Mouse (Mus musculus) CH12.LX (cell line): ENCODE data around the gene Gmppa. TPM values are rescaled to one million over a fixed set of nuclear protein-coding genes. Genes with fewer than 3 reads are reported as not detected.

Source experiments
- DNase-seq: peaks from one replicate; pipeline ENCODE4 v3.0.0-alpha.2; 2013; ENCODE audit errors: extremely low read depth
- H3K27ac ChIP-seq: 2 replicates; pipeline ENCODE4 v1.5.1; 2012; ENCODE audit warnings: low read depth, mild to moderate bottlenecking, control low read depth, moderate library complexity; ENCODE audit not compliant: insufficient read depth
- H3K27me3 ChIP-seq: replicated peaks from 2 replicates; pipeline ENCODE3; 2012; ENCODE audit warnings: inconsistent platforms
- H3K36me3 ChIP-seq, 2 experiments: replicated peaks in 1 of 2; 2 replicates each; pipeline versions ENCODE3 to v1.6.1; 2012; ENCODE audit warnings: inconsistent platforms in 1 of 2, low read length in 1 of 2, mild to moderate bottlenecking in 1 of 2, mixed read lengths in 1 of 2, moderate library complexity in 1 of 2; ENCODE audit not compliant: control insufficient read depth in 1 of 2, insufficient read depth in 1 of 2
- H3K4me1 ChIP-seq, 2 experiments: 2 replicates each; pipeline ENCODE4 v1.6.1; 2012; ENCODE audit warnings: inconsistent platforms in 1 of 2, moderate library complexity in 1 of 2; ENCODE audit not compliant: insufficient read depth in 2 of 2, control insufficient read depth in 1 of 2
- H3K4me2 ChIP-seq: 2 replicates; pipeline ENCODE4 v1.6.1; 2012; ENCODE audit warnings: low read depth, mild to moderate bottlenecking, control low read depth; ENCODE audit not compliant: poor library complexity, insufficient read depth, severe bottlenecking
- H3K4me3 ChIP-seq, 3 experiments: fragments of 150-350 bp in 1 of 3; sonication (generic) in 1 of 3; replicated peaks in 1 of 3; 2 replicates each; pipeline versions ENCODE3 to v1.5.1; 2011 to 2012; ENCODE audit warnings: low read depth in 2 of 3, low read length in 2 of 3, mild to moderate bottlenecking in 2 of 3, moderate library complexity in 2 of 3, control low read depth in 1 of 3, improper control_type of control experiment in 1 of 3, inconsistent platforms in 1 of 3, mixed read lengths in 1 of 3; ENCODE audit not compliant: poor library complexity in 1 of 3
- H3K79me2 ChIP-seq: replicated peaks from 2 replicates; pipeline ENCODE4 v1.6.1; 2012; ENCODE audit warnings: mild to moderate bottlenecking, moderate library complexity; ENCODE audit not compliant: control insufficient read depth, poor library complexity, insufficient read depth, severe bottlenecking; ENCODE audit errors: extremely low read depth
- H3K9ac ChIP-seq: 2 replicates; pipeline ENCODE4 v1.6.1; 2012; ENCODE audit warnings: low read depth, mild to moderate bottlenecking, control low read depth, moderate library complexity; ENCODE audit not compliant: insufficient read depth
- H3K9me3 ChIP-seq: replicated peaks from 2 replicates; pipeline ENCODE3; 2012; ENCODE audit warnings: low read length, inconsistent platforms, mixed read lengths
- CTCF ChIP-seq, 2 experiments: IDR thresholded peaks in 1 of 2; conservative IDR thresholded peaks in 1 of 2; 2 replicates each; pipeline ENCODE4 v1.5.1; 2011 to 2012; ENCODE audit warnings: low read depth in 2 of 2, low read length in 2 of 2, improper control_type of control experiment in 1 of 2, inconsistent platforms in 1 of 2, mild to moderate bottlenecking in 1 of 2, moderate library complexity in 1 of 2
- MAZ ChIP-seq: IDR thresholded peaks from 2 replicates; pipeline ENCODE4 v1.6.1; 2012; ENCODE audit warnings: low read depth, mild to moderate bottlenecking, inconsistent platforms, low read length, improper control_type of control experiment, moderate library complexity
- MEF2A ChIP-seq: IDR thresholded peaks from 2 replicates; pipeline ENCODE4 v1.6.1; 2014; ENCODE audit warnings: low read depth, mild to moderate bottlenecking, inconsistent platforms, low read length, improper control_type of control experiment, borderline replicate concordance
- USF2 ChIP-seq: conservative IDR thresholded peaks from 2 replicates; pipeline ENCODE4 v1.6.1; 2011; ENCODE audit warnings: low read depth, low read length, improper control_type of control experiment
- dilution Hi-C: fragments of 300-500 bp; cut with MboI; formaldehyde crosslinking; loops from 2 replicates; pipeline ENCODE4 v1.14.3; 2020; ENCODE audit warnings: low sequenced_read_pairs; ENCODE audit not compliant: extremely low pct_unique_long_range_greater_than_20kb, extremely low pct_ligation_motif_present
- in situ Hi-C: fragments of 300-500 bp; cut with MboI; formaldehyde crosslinking; loops from 3 replicates; pipeline ENCODE4 v1.14.3; 2019; ENCODE audit warnings: low sequenced_read_pairs, low pct_ligation_motif_present, low pct_unique_long_range_greater_than_20kb, mixed read lengths
- polyA plus RNA-seq: library from polyadenylated mRNA; unstranded; fragments of >175 nt; gene quantifications from 2 replicates; pipeline ENCODE4 v1.2.1, GENCODE M21; 2012; ENCODE audit warnings: low read depth; ENCODE audit not compliant: insufficient read length
- total RNA-seq, 2 experiments: library from RNA; depleted of rRNA; stranded (reverse); fragments of 300-350 nt in 1 of 2; fragments of >200 nt in 1 of 2; gene quantifications; 2 replicates each; pipeline ENCODE4 v1.2.3; 2012 to 2014

The Gmppa gene
- total and polyA plus RNA-seq, 3 experiments: 102 to 153 (median 126) TPM

DNA sequence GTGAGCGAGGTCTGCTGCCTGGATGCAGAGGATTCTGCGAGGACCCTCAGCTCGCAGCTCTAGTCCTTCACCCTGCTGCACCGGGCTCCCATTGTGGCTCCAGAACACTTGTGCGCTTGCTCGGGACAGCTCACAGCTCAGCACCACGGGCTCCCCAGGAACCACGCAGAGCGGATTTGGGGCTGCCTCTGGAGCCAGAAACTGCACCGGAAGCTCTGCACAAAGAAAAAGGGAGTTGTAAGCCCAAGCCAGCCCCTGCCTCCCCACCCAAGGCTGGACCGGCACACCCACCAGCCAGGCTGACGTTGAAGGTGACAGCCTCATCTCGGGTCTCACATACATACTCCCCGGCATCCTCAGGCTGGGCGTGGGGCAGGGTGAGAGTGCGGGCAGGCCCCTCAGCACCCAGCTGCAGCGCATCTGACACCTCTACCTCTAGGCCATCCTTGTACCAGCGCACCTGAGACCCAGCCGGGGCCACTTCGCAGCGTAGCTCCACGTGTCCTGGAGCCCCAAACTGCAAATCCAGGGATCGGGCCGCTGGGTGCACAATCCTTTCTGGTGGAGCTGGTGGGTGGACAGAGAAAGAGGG, 56.9 kb downstream of the Gmppa start:
- no peaks in the 10 kb centered on the region for H3K79me2 ChIP-seq
- H3K4me1 ChIP-seq: peaks cover 8 to 13% of the 10 kb centered on the region in 2 experiments; a peak in 3 of 4 replicates
- H3K4me2 ChIP-seq: no peak overlapping the region
- no peak overlapping the region for H3K9ac ChIP-seq
- TF ChIP-seq USF2 (no peak), CTCF (conservative IDR thresholded peaks at IDR 0.05 in 1 of 2, IDR thresholded peaks at IDR 0.05 in 1 of 2; ENCODE audit: low read depth in 2 of 2, low read length in 2 of 2) (no peak), MEF2A (no peak), MAZ (no peak)
- no peak overlapping the region for H3K4me3 ChIP-seq
- no peak overlapping the region for H3K27ac ChIP-seq
- dilution Hi-C loops: no loop called here
- no peaks in the 10 kb centered on the region for H3K36me3 ChIP-seq
- no peak for DNase-seq
- no peaks in the 10 kb centered on the region for H3K9me3 ChIP-seq
- peaks cover 62% of the 10 kb centered on the region for H3K27me3 ChIP-seq
- in situ Hi-C loops: no loop called here

Other genes with a start within 250 kb of the Gmppa start
- gene Ankzf1, start 243.8 kb upstream of the Gmppa start, total RNA-seq (2012; rRNA removed): 13.2 and 19.6 TPM in 2 replicates
- 20.4 and 21.1 TPM in 2 replicates for gene Ankzf1, start 243.8 kb upstream of the Gmppa start, total RNA-seq (2014; rRNA removed)
- 13.3 TPM in 2 replicates for gene Ankzf1, start 243.8 kb upstream of the Gmppa start, polyA plus RNA-seq
- 9.2 and 15.6 TPM in 2 replicates for gene Atg9a, start 243.7 kb upstream of the Gmppa start, total RNA-seq (2012; rRNA removed)
- 4.4 and 6.1 TPM in 2 replicates for gene Atg9a, start 243.7 kb upstream of the Gmppa start, total RNA-seq (2014; rRNA removed)
- 10.1 and 12.9 TPM in 2 replicates for gene Atg9a, start 243.7 kb upstream of the Gmppa start, polyA plus RNA-seq
- gene Glb1l, start 225.1 kb upstream of the Gmppa start, total RNA-seq (2012; rRNA removed): 3.6 and 4.6 TPM in 2 replicates
- gene Glb1l, start 225.1 kb upstream of the Gmppa start, total RNA-seq (2014; rRNA removed): 2.4 and 5.0 TPM in 2 replicates
- 10.0 and 10.8 TPM in 2 replicates for gene Glb1l, start 225.1 kb upstream of the Gmppa start, polyA plus RNA-seq
- 48.6 and 64.1 TPM in 2 replicates for gene Stk16, start 225.1 kb upstream of the Gmppa start, total RNA-seq (2012; rRNA removed)
- gene Stk16, start 225.1 kb upstream of the Gmppa start, total RNA-seq (2014; rRNA removed): 58.2 and 60.6 TPM in 2 replicates
- 61.4 and 67.3 TPM in 2 replicates for gene Stk16, start 225.1 kb upstream of the Gmppa start, polyA plus RNA-seq
- 180 and 259 TPM in 2 replicates for gene Tuba4a, start 216.1 kb upstream of the Gmppa start, total RNA-seq (2012; rRNA removed)
- gene Tuba4a, start 216.1 kb upstream of the Gmppa start, total RNA-seq (2014; rRNA removed): 168 and 192 TPM in 2 replicates
- gene Tuba4a, start 216.1 kb upstream of the Gmppa start, polyA plus RNA-seq: 259 and 294 TPM in 2 replicates
- gene A630095N17Rik, start 203.8 kb upstream of the Gmppa start, total RNA-seq (2012; rRNA removed): 0.30 TPM in 1 of 2 replicates, not detected in the other
- gene A630095N17Rik, start 203.8 kb upstream of the Gmppa start, total RNA-seq (2014; rRNA removed): 0.74 and 1.4 TPM in 2 replicates
- 0.74 and 0.78 TPM in 2 replicates for gene A630095N17Rik, start 203.8 kb upstream of the Gmppa start, polyA plus RNA-seq
- gene Dnajb2, start 199.5 kb upstream of the Gmppa start, total RNA-seq (2012; rRNA removed): 13.8 and 14.7 TPM in 2 replicates
- gene Dnajb2, start 199.5 kb upstream of the Gmppa start, total RNA-seq (2014; rRNA removed): 4.6 and 6.8 TPM in 2 replicates
- gene Dnajb2, start 199.5 kb upstream of the Gmppa start, polyA plus RNA-seq: 15.2 and 15.3 TPM in 2 replicates
- gene Ptprn, start 171.4 kb upstream of the Gmppa start, total RNA-seq (2012; rRNA removed): 0.04 TPM in 1 of 2 replicates, not detected in the other
- not detected in 2 replicates for gene Ptprn, start 171.4 kb upstream of the Gmppa start, total RNA-seq (2014; rRNA removed)
- gene Ptprn, start 171.4 kb upstream of the Gmppa start, polyA plus RNA-seq: 0.16 TPM in 1 of 2 replicates, not detected in the other
- gene Resp18, start 157.5 kb upstream of the Gmppa start, total RNA-seq (2012; rRNA removed): not detected in 2 replicates
- not detected in 2 replicates for gene Resp18, start 157.5 kb upstream of the Gmppa start, total RNA-seq (2014; rRNA removed)
- not detected in 2 replicates for gene Resp18, start 157.5 kb upstream of the Gmppa start, polyA plus RNA-seq
- 67.3 and 73.8 TPM in 2 replicates for gene Dnpep, start 117.9 kb upstream of the Gmppa start, total RNA-seq (2012; rRNA removed)
- 48.4 and 50.4 TPM in 2 replicates for gene Dnpep, start 117.9 kb upstream of the Gmppa start, total RNA-seq (2014; rRNA removed)
- 35.0 and 39.8 TPM in 2 replicates for gene Dnpep, start 117.9 kb upstream of the Gmppa start, polyA plus RNA-seq
- 9.1 and 9.3 TPM in 2 replicates for gene Des, start 75.6 kb upstream of the Gmppa start, total RNA-seq (2012; rRNA removed)
- 10.0 and 11.7 TPM in 2 replicates for gene Des, start 75.6 kb upstream of the Gmppa start, total RNA-seq (2014; rRNA removed)
- 18.9 and 20.9 TPM in 2 replicates for gene Des, start 75.6 kb upstream of the Gmppa start, polyA plus RNA-seq
- 14.2 and 18.8 TPM in 2 replicates for gene Speg, start 60.6 kb upstream of the Gmppa start, total RNA-seq (2012; rRNA removed)
- 13.0 and 13.1 TPM in 2 replicates for gene Speg, start 60.6 kb upstream of the Gmppa start, total RNA-seq (2014; rRNA removed)
- gene Speg, start 60.6 kb upstream of the Gmppa start, polyA plus RNA-seq: 30.7 and 31.7 TPM in 2 replicates
- gene Asic4, start 14.5 kb downstream of the Gmppa start, total RNA-seq (2012; rRNA removed): not detected in 2 replicates
- gene Asic4, start 14.5 kb downstream of the Gmppa start, total RNA-seq (2014; rRNA removed): not detected in 2 replicates
- not detected in 2 replicates for gene Asic4, start 14.5 kb downstream of the Gmppa start, polyA plus RNA-seq
- 30.4 and 32.6 TPM in 2 replicates for gene Chpf, start 43.4 kb downstream of the Gmppa start, total RNA-seq (2012; rRNA removed)
- 14.6 and 14.8 TPM in 2 replicates for gene Chpf, start 43.4 kb downstream of the Gmppa start, total RNA-seq (2014; rRNA removed)
- gene Chpf, start 43.4 kb downstream of the Gmppa start, polyA plus RNA-seq: 17.5 and 20.6 TPM in 2 replicates
- gene Tmem198, start 43.6 kb downstream of the Gmppa start, total RNA-seq (2012; rRNA removed): 1.1 and 1.4 TPM in 2 replicates
- 0.51 and 0.81 TPM in 2 replicates for gene Tmem198, start 43.6 kb downstream of the Gmppa start, total RNA-seq (2014; rRNA removed)
- gene Tmem198, start 43.6 kb downstream of the Gmppa start, polyA plus RNA-seq: 0.80 and 0.90 TPM in 2 replicates
- gene Obsl1, start 70.5 kb downstream of the Gmppa start, total RNA-seq (2012; rRNA removed): 0.29 and 0.47 TPM in 2 replicates
- not detected in 2 replicates for gene Obsl1, start 70.5 kb downstream of the Gmppa start, total RNA-seq (2014; rRNA removed)
- gene Obsl1, start 70.5 kb downstream of the Gmppa start, polyA plus RNA-seq: 0.84 and 1.2 TPM in 2 replicates
- gene Inha, start 71.1 kb downstream of the Gmppa start, total RNA-seq (2012; rRNA removed): not detected in 2 replicates
- gene Inha, start 71.1 kb downstream of the Gmppa start, total RNA-seq (2014; rRNA removed): not detected in 2 replicates
- not detected in 2 replicates for gene Inha, start 71.1 kb downstream of the Gmppa start, polyA plus RNA-seq
- 16.9 and 17.3 TPM in 2 replicates for gene Stk11ip, start 85.6 kb downstream of the Gmppa start, total RNA-seq (2012; rRNA removed)
- gene Stk11ip, start 85.6 kb downstream of the Gmppa start, total RNA-seq (2014; rRNA removed): 11.6 and 16.0 TPM in 2 replicates
- gene Stk11ip, start 85.6 kb downstream of the Gmppa start, polyA plus RNA-seq: 36.9 and 38.5 TPM in 2 replicates
- gene Slc4a3, start 110.3 kb downstream of the Gmppa start, total RNA-seq (2012; rRNA removed): 0.08 and 0.21 TPM in 2 replicates
- gene Slc4a3, start 110.3 kb downstream of the Gmppa start, total RNA-seq (2014; rRNA removed): 0.03 TPM in 1 of 2 replicates, not detected in the other
- 0.38 TPM in 1 of 2 replicates, not detected in the other for gene Slc4a3, start 110.3 kb downstream of the Gmppa start, polyA plus RNA-seq